Mouse (Mus musculus) CD4-positive naive resting alpha-beta T cell, adult 76 days (primary cell): ENCODE data around the gene Git2. TPM values are rescaled to one million over a fixed set of nuclear protein-coding genes. Genes with fewer than 3 reads are reported as not detected.

Experiments used
- total RNA-seq: library from RNA; stranded (reverse); gene quantifications from one replicate; pipeline ENCODE4 v1.2.4, GENCODE M21; 2023

The Git2 gene
- 185 TPM for total RNA-seq

DNA sequence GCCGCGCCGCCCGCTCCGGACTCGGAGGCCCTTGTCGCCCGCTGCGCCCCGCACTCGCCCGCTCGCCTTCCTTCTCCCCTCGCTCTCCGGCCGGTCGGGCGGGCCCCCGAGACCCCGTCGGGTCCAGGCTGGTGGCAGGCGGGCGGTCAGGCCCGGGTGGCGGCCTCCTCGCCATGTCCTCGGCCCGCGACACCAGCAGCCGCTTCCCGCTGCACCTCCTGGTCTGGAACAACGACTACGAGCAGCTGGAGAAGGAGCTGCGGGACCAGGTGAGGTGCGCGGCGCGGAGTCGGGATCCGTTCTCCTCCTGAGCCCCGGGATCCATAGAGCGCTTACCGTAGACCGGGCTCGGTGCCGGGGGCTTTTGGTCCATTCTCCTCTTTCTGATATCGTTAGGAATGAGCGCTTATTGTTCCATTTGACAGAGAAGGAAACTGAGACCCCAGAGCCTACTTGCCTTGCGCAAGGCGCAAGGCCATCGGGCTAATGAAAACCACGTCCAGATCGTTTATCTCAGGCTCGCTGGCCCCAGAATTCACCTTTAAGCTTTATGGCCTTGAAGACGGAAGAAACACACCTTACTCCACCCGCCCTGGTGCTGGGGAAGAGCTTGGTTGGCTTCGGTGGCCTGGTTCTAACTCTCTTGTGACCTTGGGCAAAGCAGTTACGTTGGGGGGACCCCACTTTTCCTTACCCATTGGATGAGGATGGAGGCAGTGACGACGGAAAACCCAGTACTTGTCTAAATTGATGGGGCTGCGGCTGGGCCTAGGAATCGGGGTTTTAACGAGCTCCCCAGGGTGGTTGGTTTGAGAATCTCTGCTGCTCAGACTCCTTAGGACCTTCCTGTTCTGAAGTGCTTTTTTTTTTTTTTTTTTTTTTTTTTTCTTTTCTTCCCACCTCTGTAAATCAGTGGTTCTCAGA lies at the start of gene Git2:
Git2 (minus strand) TSS at position 462 of the 924 bp plus-strand sequence.

DNA sequence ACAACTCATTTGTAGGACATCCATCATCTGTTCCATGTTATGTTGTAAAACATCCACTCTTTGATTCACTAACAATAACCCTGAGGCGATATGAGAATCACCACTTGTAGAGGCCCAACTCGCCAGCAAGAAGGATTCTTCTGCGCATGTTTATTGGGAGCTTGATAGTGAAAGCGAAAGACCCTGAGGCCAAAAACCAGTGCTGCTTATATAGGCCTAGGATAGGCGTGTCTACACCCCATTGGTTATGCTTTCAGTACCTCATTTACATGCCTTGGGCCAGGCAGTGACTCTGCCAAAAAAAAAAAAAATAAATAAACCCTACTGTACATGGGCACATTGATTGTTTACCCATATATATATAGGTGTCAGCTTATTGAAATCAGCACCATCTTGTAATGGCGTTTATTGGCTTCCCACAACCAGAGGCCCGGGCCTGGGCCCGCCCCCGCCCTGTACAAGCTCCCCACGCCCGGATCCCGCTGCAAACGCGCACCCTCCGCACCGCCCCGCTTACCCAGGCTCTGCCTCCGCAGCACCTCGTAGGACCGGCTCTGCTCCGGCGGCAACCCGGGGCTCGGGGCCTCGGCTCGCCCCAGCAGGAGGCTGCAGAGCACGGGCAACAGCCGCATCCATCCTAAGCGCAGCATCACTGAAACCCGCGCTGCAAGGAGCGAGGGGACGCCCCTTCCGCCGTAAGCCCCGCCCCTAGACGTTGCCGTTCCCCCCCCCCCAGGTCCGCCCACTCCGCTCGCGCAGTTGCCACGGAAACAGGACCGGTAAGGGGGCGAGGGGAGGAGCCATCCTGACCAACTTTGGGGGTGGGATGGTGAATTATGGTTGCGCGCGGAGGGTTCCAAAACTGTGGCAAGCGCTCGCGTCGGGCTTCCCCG lies 47.7 kb upstream of the Git2 start, which contains the start of gene 1500011B03Rik:
1500011B03Rik (minus strand) TSS at position 673 of the 893 bp plus-strand sequence.

DNA sequence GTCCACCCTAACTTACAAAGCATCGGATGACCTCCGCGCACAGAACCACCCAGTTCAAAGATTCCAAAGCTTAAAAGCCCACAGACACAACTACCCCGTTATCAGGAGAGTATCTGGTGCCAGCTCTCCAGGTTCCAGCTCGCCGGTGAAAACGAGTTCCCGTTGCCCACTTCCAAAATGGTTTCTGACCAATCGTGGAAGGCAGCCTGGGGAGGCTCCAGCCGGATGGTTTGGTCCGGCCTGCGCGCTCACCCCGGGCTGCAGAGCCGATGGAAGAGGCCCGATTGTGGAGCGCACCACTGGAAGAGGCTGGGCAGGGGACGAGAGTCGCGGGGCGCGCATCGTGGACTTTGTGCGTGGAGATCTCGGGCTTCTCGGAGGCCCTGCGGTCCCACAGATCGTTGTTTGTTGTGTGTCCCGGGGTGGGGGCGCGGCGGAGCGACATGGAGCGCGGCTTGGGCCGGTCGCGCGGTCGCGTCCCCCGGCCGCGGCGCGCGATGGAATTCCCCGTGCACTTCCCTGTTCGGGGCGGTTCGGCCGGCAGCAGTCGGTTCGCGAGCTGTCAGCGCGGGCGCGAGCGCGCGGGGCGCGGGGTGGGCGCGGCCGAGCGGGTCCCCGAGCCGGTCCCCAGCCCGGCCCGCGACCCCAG lies 790 bp downstream of the Git2 start, which contains the start of gene Ankrd13a:
Ankrd13a (plus strand) TSS at position 275 of the 649 bp plus-strand sequence.

DNA sequence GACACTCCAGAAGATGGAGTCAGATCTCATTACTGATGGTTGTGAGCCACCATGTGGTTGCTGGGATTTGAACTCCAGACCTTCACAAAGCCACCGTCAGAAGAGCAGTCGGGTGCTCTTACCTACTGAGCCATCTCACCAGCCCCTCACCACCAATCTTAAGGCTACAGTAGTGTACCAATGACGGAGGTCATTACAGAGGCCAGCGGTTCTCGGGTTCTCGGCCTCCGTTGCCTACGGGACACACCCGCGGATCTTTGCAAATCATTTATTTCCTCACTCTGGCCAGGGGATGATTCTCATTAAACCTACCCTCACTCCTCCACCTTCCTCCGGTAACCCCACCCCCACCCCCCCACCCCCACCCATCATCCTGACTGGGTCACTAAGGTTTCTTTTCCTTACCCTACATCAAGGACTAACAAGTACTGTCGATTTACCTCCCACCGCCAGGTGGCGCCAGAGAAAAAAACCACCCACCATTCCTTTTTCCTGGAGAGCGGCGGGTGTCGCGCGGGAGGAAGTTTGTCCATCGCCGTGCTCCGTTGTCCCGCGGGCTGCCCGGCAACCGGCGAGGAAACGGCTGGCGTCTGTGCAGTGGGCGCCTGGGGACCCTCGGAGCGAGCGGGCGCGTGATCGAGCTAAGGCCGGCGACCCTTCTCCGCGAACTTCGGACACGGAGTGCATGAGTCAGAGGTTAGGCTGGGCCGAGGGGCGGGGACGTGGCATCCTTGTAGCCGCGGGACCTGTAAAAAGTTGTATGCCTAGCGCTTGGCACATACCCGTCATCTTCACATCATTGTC lies 67.8 kb downstream of the Git2 start, which contains the start of gene Tchp:
Tchp (plus strand) TSS at position 496 of the 804 bp plus-strand sequence.

DNA sequence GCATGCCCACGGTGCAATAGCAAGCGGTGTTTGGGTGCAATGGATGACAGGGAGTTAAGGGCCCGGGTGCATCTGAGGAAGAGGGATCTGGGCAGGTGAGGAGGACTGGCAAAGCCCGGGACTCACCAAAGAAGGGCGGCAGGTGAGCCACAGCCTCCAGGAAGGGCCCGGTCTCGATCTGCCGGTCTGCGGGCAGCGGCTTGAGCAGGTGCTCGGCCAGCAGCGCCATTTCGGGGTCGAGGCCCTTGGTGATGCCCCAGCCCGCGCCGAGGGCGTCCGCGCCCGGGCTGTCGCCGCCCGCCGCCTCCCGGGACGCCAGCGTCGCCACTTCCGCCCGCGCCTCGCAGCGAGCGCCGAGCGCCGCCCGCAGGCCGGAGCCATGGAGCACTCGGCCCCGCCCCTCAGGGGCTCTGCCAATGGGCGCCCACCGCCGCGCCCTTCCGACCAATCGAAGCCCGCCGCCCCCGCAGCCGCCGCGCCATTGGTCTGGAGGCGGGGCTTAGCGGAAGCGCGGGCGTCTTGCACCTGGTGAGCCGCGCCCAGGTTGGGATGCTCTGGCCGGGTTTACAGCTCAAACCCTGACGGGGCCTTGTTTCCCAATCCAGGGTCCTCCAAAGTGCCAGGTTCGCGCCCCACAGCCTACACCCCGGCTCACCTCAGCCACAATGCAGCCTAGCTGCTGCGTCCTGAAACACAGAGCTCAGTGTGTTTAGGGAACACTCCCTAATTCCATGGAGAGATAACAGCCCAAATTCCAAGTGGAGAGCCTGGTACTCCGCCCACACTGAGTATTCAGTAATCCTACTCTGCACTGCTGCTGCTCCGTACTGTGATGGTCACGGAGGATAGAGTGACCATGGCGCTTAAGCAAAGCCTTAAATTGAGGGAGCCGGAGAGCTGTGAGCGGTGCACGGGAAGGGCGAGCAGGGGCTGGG lies 84.4 kb downstream of the Git2 start, which contains the start of gene Gltp:
Gltp (minus strand) TSS at position 352 of the 935 bp plus-strand sequence.

Other genes with a start within 250 kb of the Git2 start
- 14.7 TPM for gene Fam222a, start 207.5 kb downstream of the Git2 start, total RNA-seq
- 0.23 TPM for gene Trpv4, start 117.1 kb downstream of the Git2 start, total RNA-seq
- 106 TPM for gene Gltp, start 84.5 kb downstream of the Git2 start, total RNA-seq
- 21.5 TPM for gene Tchp, start 67.8 kb downstream of the Git2 start, total RNA-seq
- 139 TPM for gene Ankrd13a, start 840 bp downstream of the Git2 start, total RNA-seq
- gene 1500011B03Rik, start 48.0 kb upstream of the Git2 start, total RNA-seq: 48.3 TPM
- gene 4930519G04Rik, start 78.1 kb upstream of the Git2 start, total RNA-seq: not detected
- gene Gm9936, start 83.2 kb upstream of the Git2 start, total RNA-seq: not detected
- 31.4 TPM for gene Oasl2, start 121.4 kb upstream of the Git2 start, total RNA-seq
- 5.4 TPM for gene Oasl1, start 147.7 kb upstream of the Git2 start, total RNA-seq
- gene 2210016L21Rik, start 166.6 kb upstream of the Git2 start, total RNA-seq: 34.2 TPM
- gene Hnf1a, start 195.6 kb upstream of the Git2 start, total RNA-seq: not detected
- 64.9 TPM for gene Sppl3, start 235.6 kb upstream of the Git2 start, total RNA-seq